Mouse (Mus musculus): ENCODE measurements at regions not wholly inside any gene's neighbourhood (a gene's known extent, or its start where the extent isn't known, plus 50 kb on each side); places are given as distances from the start of the nearest gene placed in this dataset.

DNA sequence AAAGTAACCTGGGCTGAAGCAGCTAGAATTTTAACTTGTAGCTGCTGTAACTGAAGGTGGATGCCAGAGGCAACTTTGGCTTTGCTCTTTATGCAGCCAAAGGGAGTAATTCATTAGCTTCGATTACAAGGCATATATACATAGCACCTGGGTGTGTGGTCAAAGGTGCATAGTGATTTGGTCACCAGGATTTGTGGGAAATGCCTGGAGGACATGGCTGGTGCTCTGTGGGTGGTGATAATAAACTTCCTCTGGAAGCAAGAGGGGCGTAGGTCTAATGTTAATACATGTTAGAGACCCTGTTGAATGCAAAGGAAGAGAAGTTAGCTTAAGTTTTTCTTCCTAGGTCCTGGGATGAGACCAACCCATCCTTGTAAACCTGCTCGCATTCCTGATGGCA, 139.3 kb upstream of the Osr1 start:
- Histone ChIP-seq H3K4me3 (no peak overlapping the region), H3K27ac (no peak overlapping the region)
- no peak for TF ChIP-seq CTCF (conservative IDR thresholded peaks at IDR 0.05)
- no peak for DNase-seq (ENCODE audit: low spot score in 2 of 2)

DNA sequence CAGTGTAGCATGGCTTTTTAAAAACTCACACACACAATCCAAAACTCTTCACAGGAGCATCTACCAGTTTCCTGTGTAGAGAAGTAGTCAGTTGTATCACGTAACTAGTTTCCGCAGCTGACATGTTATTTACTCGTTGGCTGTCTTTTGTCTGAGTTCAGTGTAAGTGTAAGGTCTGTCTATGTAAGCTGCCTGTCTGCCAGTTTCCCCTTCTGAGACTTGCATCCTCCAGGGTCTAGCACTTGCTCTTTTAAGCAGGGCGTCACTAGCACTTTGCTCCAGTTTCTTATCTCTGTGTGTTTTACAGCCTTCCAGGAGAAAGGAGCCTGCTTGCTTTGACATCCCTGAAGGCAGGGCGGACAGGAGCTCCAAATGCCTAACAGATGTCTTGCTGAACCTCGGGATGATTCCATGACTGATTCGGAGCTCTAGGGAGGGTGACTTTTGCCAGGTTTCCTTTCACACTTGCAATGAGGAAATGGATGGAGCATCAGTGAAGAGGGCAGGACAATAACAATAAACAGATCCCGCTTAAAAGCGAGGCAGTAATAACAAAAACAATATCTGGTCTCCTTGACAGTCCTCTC, 131.2 kb upstream of the Osr1 start:
- no peak for DNase-seq (ENCODE audit: low spot score in 2 of 2)
- no peak for TF ChIP-seq CTCF (conservative IDR thresholded peaks at IDR 0.05)
- Histone ChIP-seq H3K4me3 (no peak overlapping the region), H3K27ac (no peak overlapping the region)

DNA sequence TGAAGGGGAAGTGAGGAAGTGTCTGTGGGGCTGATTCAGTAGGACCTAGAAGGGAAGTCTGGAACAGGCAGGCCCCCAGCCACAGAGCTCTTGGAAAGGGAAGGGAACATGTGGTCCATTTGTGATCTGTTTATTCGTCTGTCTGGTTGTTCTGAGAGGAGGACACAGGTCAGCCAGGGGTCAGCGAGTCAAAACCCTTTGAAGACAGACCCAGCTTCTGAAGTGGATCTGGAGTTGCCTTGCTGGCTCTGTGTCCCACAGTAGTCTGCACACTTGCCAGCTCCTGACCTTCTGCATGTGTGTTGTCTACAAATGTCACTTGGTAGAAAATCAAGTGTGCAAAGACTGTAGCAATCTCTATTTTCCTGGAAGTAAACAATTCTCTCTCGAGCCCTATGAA, 119.3 kb upstream of the Osr1 start:
- DNase-seq (ENCODE audit: low spot score in 2 of 2) = no peak
- TF ChIP-seq CTCF (conservative IDR thresholded peaks at IDR 0.05) = no peak
- Histone ChIP-seq H3K4me3 (no peak overlapping the region), H3K27ac (no peak overlapping the region)

DNA sequence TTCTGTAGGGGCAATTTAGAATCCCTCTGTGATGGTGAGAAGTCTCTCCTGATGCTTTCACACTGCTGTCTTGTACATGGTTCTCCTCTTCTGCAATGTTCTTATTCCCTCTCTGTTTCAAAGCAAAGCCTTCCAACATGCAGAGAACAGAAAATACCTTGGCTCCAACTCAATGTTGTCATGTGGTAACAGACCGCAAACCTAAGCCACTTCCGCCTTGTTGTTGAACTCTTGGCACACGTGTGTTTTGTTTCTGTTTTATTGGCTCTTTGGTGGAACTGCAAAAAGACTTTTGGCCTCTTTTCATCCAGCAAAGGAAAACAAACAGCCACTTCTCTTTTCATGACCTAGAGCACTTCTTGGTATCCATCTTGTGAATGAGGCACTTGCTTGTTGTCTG, 109.7 kb upstream of the Osr1 start:
- H3K27ac ChIP-seq = no peak overlapping the region
- no peak for DNase-seq (ENCODE audit: low spot score in 2 of 2)
- TF ChIP-seq CTCF (conservative IDR thresholded peaks at IDR 0.05) = no peak
- H3K4me3 ChIP-seq = no peak overlapping the region

DNA sequence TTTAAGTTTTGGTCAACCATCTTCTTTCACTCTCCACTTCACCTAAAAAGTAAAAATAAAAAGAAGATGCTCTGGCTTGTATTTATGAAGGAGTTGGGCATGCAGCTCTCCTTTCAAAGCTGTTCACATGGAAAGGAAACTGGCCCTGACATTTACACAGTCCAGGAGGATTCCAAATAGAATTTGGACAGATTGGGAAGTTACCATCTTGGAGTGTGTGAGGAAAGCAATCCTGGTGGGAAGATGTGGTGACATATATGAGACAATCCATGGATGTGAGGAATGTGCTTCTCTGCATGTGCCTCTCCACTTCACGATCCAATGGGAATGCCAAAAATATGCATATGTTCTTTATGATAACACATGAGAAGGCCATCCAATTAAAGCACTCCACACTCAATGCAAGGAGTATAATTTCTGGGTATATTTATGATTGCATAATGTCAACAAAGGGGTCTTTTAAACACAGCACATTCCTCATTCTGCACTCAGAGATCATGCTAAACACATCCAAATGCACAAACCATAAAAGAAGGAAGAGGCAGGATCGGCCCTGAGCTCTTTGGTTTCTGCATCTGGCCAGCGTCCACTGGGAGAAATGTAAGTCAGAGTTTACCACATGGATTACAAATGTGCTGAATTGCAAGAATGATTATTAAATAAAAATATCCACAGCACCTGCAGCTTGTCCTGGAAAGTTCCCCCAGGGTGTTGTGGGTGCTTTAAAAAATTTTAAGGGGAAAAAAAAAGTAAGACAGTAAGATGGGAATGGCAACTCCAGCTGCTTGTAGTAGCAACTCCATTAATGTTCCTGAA, 100.1 kb upstream of the Osr1 start:
- no peak for TF ChIP-seq CTCF (conservative IDR thresholded peaks at IDR 0.05)
- H3K27ac ChIP-seq = no peak overlapping the region
- no peak overlapping the region for H3K4me3 ChIP-seq
- DNase-seq (ENCODE audit: low spot score in 2 of 2) = no peak

DNA sequence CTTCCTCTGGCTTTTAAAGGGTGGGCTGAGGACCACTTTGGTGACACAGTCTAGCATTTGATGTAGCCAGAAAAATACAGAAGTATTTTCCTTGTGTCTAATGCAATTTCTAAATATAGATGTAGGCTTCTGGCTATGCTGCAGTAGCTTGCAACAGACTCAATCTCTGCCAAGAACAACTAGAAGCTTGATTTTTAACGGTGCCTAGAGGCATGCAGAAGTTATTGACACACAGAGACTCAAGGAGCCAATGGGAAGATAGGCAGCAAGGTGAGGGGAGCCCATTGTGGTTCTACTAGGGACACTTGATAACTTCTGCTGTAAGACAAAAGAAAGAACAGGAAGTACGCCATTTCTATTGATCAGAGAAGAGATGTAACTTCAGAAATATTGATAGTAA, 94.1 kb upstream of the Osr1 start:
- Histone ChIP-seq H3K27ac (no peak overlapping the region), H3K4me3 (no peak overlapping the region)
- no peak for TF ChIP-seq CTCF (conservative IDR thresholded peaks at IDR 0.05)
- DNase-seq (ENCODE audit: low spot score in 2 of 2) = no peak

DNA sequence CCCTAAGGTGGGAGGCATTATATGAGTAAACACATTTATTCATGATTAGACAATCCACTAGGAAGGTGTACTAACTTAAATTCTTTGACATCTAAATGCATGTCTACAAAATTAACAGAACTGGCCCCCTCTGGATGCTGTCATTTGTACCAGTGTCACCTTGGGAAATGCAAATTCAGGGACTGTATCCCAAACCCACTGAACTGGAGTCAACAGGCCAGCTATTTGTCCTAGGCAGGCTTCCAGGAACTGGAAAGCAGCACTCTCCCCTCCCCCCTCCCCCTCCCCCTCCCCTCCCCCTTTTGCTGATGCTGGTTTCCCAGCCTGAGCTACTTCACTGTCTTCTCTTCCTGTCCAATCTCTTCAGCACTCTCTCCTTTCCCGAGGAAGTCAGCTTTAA, 91.7 kb upstream of the Osr1 start:
- no peak for TF ChIP-seq CTCF (conservative IDR thresholded peaks at IDR 0.05)
- no peak for DNase-seq (ENCODE audit: low spot score in 2 of 2)
- Histone ChIP-seq H3K4me3 (no peak overlapping the region), H3K27ac (no peak overlapping the region)

DNA sequence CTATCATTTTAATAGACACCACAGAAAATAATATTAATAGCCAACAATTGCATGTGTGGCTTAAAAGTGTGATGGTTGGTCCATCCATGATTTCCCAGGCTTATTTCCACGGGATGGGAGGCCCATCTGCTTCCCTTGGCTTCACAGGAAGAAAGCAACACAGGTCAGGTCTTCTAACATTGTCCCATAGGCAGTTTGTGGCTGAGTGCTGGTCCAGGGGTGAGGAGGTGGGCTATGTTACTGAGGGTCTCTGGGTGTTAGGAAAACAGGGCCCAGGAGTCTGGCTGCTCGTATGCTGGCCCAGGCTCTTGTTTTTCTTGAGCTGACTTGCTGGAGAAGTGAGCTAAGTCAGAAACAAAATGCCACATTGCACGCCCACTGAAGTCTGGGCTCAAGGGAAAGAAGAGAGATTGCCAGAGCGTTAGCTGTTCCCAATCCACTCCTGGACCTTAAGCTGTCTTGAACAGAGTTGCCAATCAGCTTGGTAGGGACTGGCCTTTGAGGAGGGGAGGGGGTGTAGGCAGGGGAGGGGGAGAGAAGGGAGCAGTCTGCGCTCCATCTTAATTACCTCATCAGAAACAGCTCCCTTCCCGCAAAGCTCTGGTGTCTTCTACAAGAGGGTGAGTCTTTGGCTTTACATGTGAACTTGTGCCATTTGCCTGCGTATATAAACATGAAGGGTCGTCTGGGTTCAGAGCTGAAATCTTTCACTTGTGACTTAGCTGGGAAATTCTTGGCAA, 82.1 kb upstream of the Osr1 start:
- no peak overlapping the region for H3K4me3 ChIP-seq
- no peak for TF ChIP-seq CTCF (conservative IDR thresholded peaks at IDR 0.05)
- H3K27ac ChIP-seq = no peak overlapping the region
- peak; percentile 16 to 29 for DNase-seq (ENCODE audit: low spot score in 2 of 2)

DNA sequence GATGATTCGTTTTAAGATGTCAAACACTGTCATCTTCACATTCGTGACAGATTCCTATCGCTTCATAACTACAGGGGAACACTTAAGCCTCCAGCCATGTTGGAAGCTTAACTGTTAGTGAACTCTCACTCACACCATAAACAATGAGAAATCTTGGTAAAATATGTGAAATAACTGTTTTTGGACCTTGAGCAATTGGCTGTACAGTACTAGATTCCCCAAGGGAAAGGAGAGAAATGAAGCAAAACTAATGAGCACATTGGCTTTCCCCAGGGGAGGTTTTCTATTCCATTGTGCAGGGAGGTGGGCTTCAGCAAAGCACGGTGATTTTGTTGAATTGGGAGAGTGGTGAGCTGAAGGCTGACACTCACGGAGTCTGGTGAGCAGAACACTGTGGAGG, 56.0 kb upstream of the Osr1 start:
- Histone ChIP-seq H3K27ac (no peak overlapping the region), H3K4me3 (no peak overlapping the region)
- no peak for DNase-seq (ENCODE audit: low spot score in 2 of 2)
- no peak for TF ChIP-seq CTCF (conservative IDR thresholded peaks at IDR 0.05)

DNA sequence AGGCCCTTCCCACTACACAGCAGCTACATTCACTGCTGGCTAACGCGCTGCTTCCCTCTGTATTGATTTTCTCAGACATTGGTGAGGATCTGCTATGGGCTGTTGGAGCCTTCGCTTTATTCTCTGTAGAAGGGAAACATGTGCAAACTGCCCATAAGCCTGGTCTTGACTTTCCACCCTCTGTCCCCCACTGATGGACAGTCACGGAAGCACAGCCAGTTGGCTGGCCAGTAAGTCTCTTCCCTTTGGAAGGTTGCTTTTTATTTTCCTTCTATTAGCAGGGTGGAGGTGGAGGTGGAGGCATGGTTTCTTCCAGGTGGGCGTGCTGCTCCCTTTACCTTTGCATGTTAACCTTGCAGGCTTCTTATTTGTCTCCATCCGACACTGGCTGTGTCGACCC, 51.1 kb upstream of the Osr1 start:
- Histone ChIP-seq H3K4me3 (no peak overlapping the region), H3K27ac (no peak overlapping the region)
- no peak for TF ChIP-seq CTCF (conservative IDR thresholded peaks at IDR 0.05)
- DNase-seq (ENCODE audit: low spot score in 2 of 2) = no peak

DNA sequence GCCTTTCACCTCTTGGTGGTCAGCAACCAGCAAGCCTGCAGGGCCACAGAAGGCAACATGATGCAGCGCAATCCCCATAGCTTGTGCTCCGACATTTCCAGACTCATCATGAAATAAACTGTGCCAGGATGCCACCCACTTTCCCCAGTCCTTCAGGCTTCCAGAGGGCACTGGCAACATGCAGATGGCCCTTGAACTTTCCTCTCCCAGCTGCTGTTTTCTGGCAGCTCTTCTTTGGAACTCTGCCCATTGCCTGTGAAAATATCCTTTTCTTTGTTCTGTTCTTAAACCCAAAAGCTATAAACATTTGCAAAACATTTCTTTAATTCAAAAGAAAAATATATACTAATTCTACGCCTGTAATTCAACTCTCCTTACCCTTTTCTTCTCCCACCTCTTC, 50.6 kb upstream of the Osr1 start:
- no peak for TF ChIP-seq CTCF (conservative IDR thresholded peaks at IDR 0.05)
- DNase-seq (ENCODE audit: low spot score in 2 of 2) = no peak
- no peak overlapping the region for H3K4me3 ChIP-seq
- H3K27ac ChIP-seq = no peak overlapping the region

All from layer of hippocampus, adult 2 months (tissue).